Mouse (Mus musculus) v-Abl transformed pro-B cells (cell line): ENCODE measurements around the gene Aldh8a1.

Source experiments
- in situ Hi-C, 2 experiments: fragments of 400-800 bp; cut with MboI; formaldehyde crosslinking; loops; one replicate each; pipeline ENCODE4 v1.15.1; 2025; ENCODE audit not compliant: unreplicated experiment in 2 of 2

Aldh8a1 gene

GRCm38 (mm10) chr10:21405707-21406534 is 28.8 kb downstream of the Aldh8a1 start:
- in situ Hi-C loops: no loop called here

GRCm38 (mm10) chr10:21410711-21411110 is 33.6 kb downstream of the Aldh8a1 start:
- in situ Hi-C loops: no loop called here

GRCm38 (mm10) chr10:21411621-21412205 is 34.6 kb downstream of the Aldh8a1 start:
- in situ Hi-C loops: no loop called here

- in situ Hi-C loops: no loop called here
Measured at GRCm38 (mm10) chr10:21415031-21415430, 37.9 kb downstream of the Aldh8a1 start.

- in situ Hi-C loops: no loop called here
Measured at GRCm38 (mm10) chr10:21416184-21416583, 39.1 kb downstream of the Aldh8a1 start.

GRCm38 (mm10) chr10:21419188-21419587 is 42.1 kb downstream of the Aldh8a1 start:
- in situ Hi-C loops: no loop called here

- in situ Hi-C loops: no loop called here
Measured at GRCm38 (mm10) chr10:21420457-21421424, 43.6 kb downstream of the Aldh8a1 start.

- in situ Hi-C loops: no loop called here
Measured at GRCm38 (mm10) chr10:21426515-21426914, 49.4 kb downstream of the Aldh8a1 start.

GRCm38 (mm10) chr10:21427996-21428395 is 50.9 kb downstream of the Aldh8a1 start:
- in situ Hi-C loops: no loop called here

GRCm38 (mm10) chr10:21439268-21439667 is 62.2 kb downstream of the Aldh8a1 start:
- in situ Hi-C loops: no loop called here

GRCm38 (mm10) chr10:21441020-21441419 is 63.9 kb downstream of the Aldh8a1 start:
- in situ Hi-C loops: no loop called here

- in situ Hi-C loops: no loop called here
Measured at GRCm38 (mm10) chr10:21441690-21442089, 64.6 kb downstream of the Aldh8a1 start.

- in situ Hi-C loops: no loop called here
Measured at GRCm38 (mm10) chr10:21443646-21444324, 66.7 kb downstream of the Aldh8a1 start.

- in situ Hi-C loops: no loop called here
Measured at GRCm38 (mm10) chr10:21444410-21444809, 67.3 kb downstream of the Aldh8a1 start.
